Mouse (Mus musculus) thymus, postnatal 4 days (tissue): ENCODE data around the gene Kcnj6.
A peak's percentile ranks its signal among the peaks of the same experiment; 100 is the strongest.

Source experiments
- DNase-seq: peaks from one replicate; pipeline ENCODE4 v3.0.0; 2021

The Kcnj6 gene

DNA sequence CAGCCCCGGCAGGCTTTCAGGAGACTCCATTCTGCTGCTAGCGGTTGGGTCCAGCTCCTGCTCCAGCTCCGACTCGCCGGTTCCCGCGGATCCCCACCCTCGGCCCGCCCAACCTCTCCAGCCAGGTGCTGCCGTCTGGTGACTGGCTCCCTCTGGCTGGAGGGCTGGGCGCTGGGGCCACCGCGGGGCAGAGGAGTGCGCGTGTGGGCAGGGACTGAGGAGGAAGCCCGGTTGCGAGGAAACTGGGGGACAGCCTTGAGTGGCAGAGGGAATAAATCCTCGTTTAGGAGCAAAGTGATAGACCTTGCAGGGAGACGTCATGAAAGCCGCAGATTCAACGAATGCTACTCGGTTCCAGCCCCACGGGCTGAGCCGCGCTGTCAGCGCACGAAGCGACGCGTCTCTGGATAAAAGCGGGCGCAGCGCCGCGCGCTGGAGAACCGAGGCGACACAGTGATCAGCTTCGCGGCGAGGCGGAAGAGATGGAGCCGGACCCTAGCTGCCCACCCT lies at the start of gene Kcnj6:
Kcnj6 (minus strand) TSS at position 362 of the 510 bp plus-strand sequence.
- DNase-seq, result peak; percentile 12

DNA sequence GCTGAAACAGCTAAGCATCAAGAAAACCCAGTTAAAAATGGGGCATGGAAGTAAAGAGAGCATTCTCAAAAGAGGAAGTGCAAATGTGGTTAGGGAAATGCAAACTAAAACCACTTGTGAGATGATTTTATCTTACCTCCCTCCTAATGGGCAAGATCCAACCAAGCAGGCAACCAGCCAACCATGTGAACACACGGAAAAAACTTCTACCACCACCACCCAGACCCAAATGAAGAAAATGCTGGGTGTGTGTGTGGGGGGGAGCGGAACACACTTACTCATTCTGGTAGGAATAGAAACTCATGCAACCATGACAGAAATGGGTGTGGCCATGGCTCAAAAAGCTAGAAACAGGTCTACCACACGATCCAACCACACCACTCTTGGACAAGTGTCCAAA lies 12.4 kb upstream of the Kcnj6 start:
- DNase-seq, result no peak

DNA sequence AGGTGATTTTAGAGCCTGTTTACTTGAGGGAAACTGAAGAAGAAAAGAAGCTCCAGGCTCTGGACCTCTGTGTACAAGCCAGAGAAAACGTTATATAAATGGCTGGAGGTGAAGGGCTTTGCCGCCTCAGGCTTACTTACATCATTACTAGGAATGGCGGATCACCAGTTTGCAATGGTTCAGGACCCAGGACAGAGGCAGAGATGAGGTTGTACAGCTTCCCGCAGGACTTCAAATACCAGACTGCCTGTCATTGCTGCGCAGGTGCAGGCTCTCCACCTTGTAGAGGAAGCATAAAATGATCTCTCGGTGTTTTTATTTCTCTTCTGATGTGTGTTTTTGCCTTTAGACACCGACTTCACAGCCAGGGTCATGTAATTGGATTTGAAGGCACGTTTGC lies 7.1 kb upstream of the Kcnj6 start:
- no peak for DNase-seq

DNA sequence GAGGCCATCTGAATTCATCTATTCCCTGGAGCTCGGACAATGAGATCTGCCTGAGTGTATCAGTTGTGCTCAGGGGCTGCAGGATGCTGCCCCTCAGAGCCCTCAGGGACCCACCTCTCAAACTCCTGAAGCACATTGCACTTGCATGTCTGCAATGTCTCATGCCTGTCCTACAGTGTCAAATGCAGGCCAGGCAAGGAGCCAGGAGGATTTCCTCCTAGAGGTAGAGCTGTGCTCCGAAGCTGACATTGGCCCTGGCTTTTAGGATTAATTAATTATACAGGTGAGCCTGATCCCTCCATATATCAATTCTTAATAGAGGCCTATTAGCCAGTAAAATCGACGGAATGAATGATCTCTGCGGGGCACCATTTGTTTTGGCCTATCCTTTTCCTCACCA lies 2.0 kb upstream of the Kcnj6 start:
- DNase-seq, result no peak

DNA sequence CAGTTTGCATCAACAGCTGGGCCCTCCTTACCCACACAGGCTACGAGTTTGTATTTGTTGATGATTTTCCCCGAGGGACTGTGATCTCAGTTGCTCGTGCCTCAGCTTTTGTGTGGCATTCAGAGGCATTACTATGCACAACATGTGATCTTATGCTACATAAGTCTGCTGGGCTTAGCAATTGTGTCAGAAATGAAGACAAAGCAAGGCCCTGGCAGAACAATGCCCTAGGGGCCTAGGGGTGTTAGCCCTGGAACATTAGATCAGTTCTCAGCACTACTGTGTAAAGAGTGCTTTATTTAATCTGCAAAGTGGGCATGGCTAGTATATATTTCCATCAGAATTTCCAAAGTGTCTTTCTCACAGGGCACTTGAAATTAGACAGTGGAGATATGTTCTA lies 1.5 kb upstream of the Kcnj6 start:
- DNase-seq, result no peak

DNA sequence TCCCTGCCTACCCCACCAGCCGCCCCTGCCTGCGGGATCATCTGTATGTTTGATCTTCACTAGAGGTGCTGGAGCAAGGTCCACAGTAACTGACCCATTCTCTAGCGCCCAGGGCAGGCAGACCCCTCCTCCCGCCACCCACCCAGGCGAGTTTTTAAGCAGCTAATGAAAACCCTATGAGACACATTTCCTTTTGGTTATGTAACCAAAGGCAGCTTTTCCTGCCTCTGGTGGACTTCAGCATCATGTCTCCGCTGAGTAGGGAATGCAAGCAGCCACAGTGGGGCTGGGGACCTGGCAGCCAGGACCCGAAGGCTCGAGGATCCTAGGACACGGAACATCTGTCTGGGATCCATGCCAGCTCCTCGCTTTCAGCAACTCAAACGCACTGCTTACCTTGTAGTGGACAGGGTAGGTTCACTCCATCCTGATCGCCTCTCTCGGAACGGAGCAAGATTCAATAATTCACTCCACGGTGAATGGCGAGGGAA lies 665 bp downstream of the Kcnj6 start:
- DNase-seq, result no peak

DNA sequence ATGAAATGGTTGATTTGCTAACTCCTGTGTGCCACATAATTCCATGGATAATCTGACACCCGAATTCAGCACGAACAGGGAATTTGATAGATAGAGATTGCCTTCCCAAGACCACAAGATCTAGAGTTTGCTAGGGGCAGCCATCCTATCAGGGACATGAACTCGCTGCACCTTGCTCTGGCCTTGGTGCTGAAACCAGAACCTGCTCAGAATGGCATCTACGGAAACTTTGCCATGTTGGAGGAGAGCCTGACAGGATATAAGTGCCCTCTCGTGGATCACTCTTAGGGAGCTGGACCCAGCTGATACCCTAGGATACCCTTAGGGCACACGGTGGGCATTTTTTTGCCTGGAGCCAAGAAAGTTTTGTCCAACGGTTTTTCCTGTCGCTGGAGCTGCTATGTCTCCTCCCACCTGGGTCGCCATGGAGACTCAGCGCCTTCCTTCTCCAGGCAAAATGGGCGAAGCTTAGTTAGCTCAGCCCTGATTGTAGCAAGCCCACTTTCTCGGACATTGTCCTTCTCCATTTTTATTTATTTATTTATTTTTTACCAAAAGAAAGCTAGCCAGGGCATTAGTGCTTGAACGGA lies 1.9 kb downstream of the Kcnj6 start:
- DNase-seq, result peak; percentile 17

DNA sequence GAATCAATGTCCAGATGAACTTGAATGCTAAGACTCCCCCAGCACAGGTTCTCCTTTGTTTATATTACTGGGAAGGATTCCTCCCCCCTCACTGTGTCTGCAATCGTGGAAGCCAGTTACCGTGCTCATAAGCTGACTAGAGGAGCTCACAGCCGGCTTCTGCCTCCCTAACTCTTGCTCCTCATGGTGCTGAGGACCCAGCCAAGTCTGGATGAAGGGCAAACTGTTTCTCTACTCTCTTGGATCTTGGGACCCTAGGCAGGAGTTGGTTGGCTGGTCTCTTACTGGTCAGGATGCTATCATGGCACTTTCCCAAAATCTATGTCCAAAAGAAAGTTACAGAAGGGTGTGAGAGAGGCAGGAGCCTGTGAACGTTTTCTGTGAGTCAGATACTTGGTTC lies 2.6 kb downstream of the Kcnj6 start:
- DNase-seq, result no peak

DNA sequence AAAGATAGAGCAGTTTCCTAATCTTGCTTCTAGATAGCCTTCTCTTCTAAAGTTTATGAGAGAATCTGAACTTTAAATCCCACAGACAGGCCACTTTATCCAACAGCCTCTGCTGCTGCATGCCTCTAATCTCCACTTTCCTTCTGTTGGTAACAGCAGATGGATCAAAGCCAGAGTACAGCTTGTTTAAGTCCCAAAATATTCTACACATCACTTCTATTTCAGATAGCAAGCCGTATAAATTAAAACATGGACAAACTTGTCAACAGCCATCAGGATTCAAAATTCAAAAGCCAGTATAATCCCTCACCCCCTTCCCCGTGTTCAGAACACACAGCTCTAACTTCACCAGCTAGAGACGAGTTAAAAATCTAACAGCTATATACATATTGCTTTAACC lies 3.4 kb downstream of the Kcnj6 start:
- DNase-seq, result no peak

DNA sequence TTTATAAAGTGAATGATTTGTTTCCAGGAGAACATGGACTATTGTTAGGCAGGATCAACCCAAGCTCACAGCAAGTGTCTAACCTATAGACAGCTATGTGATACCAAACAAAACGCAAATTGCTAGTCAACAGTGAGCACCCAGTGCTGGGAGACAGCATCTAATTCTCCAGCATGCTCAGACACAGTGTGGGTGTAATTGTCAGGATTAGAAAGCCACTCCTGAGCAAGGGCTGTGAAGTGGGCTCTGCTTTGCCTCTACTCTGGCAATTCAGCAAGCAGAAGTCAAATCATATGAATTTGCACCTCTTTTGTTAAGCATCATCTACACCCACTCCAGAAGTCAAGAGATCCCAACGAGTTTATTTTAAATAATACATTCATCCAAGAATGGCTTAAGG lies 7.4 kb downstream of the Kcnj6 start:
- DNase-seq, result no peak

DNA sequence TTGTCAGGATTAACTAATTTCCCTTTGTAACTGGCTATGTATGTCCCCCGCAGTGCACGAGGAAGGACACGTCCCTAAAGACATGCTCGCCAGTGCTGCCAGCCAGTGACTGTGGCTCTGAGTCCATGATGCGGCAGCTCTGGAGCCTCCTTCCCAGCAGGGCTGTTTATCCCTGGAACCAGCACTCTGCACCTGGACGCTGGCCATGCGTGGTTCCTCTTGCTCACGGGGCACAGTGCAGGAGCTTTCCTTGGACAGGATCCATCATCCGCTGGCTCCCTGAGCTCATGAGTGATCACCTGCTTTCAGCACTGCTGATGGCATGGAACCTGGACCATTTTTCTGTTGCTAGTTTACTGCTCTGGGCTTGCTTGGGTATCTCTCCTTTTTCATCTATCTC lies 10.8 kb downstream of the Kcnj6 start:
- DNase-seq, result no peak

DNA sequence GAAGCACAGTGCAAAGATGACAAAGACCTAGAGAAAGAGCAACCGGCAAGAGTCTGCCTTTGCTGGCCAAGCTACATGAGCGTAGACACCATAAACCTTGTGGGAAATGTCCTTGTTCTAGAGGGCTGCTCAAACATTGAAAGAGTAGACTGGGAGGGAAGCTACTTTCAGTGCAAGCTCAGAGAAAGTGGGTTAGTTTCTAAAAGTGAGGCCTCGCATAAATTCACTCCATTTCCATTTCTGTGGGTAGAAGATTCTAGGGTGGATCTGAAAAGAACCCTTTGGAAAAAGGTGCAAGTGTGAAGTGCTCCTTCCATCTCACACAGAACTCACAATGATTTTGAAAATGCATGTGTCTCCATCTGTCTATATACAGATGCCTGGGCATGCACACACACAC lies 13.2 kb downstream of the Kcnj6 start:
- DNase-seq, result no peak

DNA sequence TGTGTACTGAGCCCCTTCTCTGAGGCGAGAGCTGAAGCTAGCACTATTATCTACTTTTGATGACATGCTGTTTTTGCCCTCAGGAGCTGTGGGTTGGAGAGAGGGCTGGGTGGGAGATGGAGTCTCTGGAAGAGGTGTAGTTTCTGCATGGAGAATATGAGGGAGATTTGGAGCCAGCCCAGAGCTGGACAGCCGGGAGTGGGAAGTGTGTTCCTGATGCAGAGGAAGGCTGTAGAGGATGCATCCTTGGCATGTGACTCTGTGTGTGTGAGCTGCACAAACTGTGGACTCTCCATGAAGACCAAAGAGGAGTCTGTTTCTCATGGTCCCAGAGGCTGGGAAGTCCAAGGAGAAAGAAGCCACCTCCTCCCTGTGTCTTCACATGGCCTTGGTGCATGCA lies 17.1 kb downstream of the Kcnj6 start:
- no peak for DNase-seq

DNA sequence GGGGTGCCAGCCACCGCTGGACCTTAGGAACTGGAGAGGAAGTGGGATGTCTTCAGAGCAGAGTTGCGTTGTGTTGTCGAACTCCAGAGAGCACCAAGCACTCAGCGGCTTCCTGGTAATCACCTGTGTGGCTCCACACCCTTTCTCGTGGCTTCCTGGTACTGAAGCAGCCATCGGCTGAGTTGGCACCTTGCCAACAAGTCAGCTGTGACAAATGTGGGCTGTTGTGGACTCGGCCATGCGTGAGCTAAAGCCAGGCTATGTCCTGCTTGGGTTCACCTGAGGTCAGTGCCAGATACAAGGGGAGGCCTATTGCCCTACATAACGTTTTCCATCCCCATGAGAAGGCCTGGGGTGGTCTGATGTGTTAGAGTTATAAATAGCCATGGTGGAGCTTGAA lies 18.0 kb downstream of the Kcnj6 start:
- no peak for DNase-seq

DNA sequence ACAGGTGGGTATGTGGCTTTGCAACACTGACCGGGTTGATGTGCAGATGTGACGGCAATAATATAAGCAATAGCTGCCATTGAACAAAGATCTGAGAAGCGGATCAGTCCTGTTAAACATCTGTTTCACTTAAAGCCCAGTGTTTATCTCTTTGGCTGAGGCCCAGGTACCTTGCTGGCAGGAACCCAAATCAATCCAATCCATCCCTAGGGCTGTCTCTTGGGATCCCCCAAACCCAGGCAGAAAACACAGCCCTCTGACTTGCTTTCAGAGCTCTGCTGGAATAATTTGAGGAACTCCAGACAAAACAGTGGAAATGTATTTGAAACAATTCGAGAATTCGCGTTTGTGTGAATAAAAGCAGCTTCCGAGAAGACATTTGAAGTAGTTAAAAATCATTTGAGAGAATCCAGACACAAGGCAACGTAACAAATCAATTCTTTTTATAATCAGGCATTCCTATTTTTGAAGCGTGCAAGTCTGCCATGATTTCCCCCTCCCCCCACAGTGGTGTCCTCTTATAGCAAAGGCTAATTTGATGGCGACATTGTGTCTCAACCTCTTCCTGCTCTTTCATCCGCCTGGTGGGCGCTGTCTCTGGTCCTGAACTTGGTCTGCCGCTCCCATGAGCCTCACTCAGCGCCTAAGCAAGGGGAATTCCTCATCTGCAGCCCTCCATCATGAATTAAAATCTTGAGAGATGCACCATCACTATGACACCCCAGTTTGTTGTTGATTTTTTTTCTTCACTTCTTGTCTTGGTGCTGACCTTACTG lies 25.2 kb downstream of the Kcnj6 start:
- peak; percentile 56 for DNase-seq

DNA sequence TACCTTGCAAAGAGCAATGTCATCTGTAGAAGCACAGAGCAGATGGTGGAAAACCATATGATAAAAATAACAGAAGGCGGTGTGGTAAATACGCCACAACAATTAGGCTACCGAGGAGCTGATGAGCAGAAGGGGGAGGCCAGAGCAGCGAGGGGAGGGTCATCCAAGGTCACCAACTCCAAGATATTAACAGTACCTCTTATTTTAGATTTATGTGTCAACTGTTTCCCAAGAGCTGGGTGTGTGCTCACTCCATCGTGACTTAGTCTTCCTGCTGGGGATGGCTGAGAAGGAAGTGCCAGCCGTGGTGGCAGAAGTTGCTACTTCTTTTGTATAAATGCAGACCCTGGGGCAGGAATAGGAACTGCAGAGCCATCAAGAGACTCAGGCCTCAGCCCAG lies 28.6 kb downstream of the Kcnj6 start:
- no peak for DNase-seq

DNA sequence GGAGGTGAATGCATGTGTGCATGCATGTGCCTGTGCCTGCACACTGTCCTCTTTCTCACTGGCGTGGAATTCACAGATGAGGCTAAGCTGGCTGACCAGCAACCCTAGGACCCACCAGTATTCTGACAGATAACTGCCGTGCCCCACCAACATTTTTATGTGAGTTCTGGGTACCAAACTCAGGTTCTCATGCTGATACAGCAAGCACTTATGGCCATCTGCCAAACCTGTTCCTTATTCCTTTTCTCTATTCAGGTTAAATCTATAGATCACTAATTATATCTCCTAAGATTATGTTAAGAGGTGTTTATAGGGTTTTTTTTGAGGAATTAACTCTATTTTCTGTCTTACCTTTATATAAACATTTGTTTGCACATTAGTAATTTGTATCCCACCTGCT lies 29.0 kb downstream of the Kcnj6 start:
- DNase-seq, result no peak

DNA sequence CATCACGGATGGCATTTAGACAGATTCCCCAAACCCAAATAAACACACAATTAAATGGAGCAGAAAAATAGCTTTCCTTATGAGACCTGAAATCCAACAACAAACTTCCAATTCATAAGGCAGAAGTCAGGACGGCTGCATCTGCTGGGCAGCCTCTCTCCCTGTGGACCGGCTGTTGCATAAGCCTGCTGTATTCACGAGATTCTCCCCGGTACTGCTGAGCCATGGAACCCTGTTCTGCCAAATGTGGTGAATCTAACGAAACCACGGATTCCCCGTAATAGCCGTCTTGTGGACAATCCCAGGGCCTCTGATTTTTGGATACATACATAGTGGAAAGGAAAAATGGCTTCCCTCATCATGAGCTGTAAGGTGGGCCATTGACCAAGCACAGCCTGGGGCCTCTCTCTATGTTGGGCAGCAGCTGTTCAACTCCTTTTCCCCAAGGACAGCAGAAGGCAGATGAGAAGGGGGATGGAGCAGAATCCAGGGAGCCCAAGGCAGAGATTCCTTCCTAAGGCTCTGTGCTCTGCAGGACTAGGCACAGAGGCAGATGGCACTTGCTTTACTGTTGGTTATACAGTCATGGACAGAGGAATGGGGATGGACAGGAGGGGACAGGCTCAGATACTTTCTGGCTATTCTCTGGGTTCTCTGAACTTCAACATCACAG lies 40.2 kb downstream of the Kcnj6 start:
- no peak for DNase-seq

DNA sequence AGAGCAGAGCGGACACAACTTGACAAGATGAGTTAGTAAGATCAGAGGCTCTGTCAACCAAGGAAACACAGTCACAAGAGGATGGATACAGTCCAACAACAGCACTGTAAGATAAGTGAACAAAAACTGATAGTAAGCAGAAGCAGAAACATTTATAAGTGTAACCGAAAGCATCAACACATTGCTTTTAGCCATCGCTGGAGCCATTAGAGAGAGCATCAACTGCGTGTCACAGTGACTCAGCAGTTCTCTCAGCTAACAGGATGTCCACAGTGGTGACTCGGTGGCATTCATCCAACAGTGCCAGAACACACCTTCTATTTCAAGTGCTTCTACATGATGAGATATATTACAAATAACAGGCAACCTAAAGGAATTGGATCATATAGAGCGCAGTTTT lies 41.1 kb downstream of the Kcnj6 start:
- DNase-seq, result no peak

DNA sequence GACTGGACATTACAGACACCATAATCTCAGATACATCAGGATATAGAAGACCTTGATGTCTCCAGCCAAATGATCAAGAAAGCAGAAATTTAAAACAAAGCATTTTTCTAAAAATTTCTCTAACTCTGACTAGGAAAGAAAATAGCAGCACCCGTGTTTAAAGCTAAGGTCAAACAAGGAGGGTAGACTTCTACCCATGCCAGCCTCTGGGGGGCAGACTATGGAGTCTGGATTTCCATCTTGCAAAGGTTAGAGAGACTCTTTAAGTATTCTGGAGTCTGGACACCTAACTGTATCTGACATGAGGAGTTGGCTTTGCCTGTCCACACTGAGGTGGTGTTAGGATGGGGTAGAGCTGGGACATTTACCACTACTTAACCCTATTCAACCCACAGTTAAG lies 44.2 kb downstream of the Kcnj6 start:
- no peak for DNase-seq

DNA sequence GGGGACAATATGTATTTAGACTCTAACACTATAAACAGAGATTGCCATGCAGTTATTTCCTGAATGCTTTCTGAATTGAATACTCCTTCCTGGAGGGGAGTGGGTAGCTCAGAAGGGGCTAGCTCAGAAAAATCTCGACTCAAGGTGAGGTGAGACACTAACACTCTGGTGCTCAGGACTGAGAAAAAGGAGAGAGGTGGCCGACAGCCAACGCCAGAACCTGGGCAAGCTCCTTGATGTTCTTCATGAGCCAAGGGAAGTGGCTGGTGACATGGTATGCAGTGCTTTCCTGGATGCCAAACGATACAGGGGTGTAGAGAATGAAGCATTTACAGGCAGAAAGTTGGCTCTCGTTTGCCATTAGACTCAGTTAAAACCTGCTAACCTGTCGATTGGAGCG lies 48.3 kb downstream of the Kcnj6 start:
- DNase-seq, result no peak

DNA sequence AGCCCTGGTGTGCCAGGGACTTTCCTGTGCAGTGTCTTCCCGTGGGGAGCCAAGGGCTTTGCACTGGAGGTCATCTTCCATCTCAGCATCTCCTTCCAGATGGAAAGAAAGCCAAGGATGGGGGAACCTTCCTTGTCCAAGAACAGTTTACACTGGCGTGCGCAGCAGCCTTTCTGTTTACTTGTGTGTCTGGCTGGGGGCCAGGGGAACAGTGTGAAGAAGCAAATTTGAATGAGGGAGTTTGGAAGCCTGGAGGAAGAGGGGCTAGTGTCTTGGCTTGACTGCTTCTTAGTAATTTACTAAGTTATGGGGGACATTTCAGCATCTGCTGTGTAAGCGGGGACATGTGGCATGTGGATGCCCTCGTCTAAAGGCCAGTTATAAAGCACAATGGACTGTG lies 50.7 kb downstream of the Kcnj6 start:
- DNase-seq, result no peak

DNA sequence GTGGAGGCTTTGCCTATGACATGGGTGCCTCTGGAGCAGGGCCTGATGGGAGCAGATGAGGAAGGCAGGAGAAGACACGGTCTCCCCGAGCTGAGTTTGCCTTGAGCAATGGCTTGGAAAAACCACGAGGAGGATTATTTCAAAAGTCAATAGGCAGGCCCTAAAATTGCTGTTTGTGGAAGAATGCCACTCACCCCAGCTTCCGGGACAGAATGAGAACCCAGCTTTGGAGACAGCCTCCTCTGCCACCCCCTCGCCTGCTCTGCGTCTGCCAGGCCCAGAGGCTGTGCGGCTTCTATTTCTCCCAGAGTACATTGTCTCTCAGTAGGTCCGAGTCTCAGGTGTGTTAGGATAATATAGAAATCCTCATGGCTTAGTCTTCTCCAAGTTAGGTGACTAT lies 64.8 kb downstream of the Kcnj6 start:
- no peak for DNase-seq
